Mouse (Mus musculus): ENCODE measurements at regions not wholly inside any gene's neighbourhood (a gene's known extent, or its start where the extent isn't known, plus 50 kb on each side); places are given as distances from the start of the nearest gene placed in this dataset.

DNA sequence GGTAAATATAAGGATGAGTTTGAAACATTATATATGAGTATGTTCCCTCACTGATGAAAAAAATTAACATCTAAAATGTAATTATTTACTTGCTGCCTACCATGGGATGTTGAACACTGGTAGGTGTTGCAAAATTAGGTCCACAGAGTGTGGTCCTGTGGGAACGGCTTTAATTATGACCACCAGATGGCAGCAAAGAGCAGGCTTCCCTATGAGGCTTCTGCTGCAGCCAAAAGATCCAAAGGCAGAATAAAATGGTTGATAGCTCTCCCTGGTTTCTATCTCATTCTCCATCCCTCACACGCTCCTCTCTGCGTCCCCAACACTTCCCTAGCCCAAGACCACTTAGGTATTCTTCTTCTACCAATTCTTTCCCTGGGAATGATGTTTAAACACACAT lies 54.6 kb upstream of the Cit start:
- DNase-seq (ENCODE audit: low read depth): peak; percentile 17
